Mouse (Mus musculus) cerebellum, postnatal 36 days (tissue): ENCODE results near the gene Pus7.
"Not testable (repeated sequence)": the region's sequence is repeated elsewhere in the genome, so short reads cannot be mapped to it uniquely, and the experiment has no call there.

Experiments used
- DNase-seq, 2 experiments: peaks; one replicate each; pipeline ENCODE4 v3.0.0; 2021 to 2022; ENCODE audit warnings: mixed read lengths in 2 of 2

Gene Pus7

GRCm38 (mm10) chr5:23755591-23755990 lies 27.9 kb downstream of the Pus7 start:
- DNase-seq: no peak

DNA sequence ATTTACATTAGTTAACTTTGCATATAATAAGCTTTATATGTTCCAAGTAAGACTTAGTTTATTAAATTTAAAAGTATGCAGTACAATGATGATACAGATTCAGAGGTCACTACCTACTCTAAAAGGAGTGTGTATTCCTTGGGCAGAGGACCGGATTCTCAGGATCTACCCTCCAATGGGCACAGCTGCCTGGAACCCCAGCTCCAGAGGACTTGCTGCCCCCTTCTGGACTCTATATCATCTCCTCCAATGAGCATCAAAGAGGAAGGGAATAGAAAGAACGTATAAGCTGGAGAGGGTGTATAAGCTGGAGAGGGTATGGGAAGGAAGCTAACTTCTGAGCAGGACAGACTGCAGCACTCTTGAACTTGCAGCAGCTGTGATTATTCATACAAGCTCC lies 33.6 kb downstream of the Pus7 start:
- DNase-seq: no peak

DNA sequence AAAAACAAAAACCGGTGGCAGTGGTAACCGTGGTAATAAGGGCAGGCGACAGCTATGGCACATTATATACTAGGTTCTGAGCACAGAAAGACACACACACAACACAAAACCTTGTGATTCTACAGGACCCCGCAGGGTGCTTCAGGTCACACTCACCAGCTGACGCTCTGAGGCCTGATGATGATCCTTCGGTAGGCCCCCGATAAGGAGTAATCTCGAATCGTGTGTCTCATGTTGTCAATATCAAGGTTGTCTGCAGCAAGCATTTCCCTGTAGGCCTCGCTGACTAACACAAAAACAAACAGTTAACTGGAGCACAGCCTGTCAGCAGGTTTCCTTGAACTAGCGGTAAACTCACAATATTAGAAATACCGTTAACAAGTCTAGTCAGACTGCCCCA lies 40.2 kb downstream of the Pus7 start:
- DNase-seq: no peak

DNA sequence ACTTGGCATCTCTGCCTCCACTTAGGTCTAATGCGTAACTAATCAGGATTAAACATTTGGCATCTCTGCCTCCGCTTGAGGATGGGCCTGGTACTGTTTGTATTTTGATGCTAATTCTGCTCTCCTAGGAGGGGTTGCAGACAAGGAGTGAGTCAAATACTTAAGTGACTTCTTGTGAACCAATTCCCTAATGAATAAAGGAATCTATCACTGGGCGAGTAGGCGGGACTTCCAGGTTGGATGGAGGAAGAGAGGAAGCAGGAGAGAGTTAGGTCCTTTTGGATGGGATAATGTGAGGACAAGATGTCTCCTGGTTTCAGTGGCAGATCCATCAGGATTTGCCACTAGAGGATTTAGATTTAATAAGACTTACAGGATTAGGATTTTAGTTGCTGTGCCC lies 46.4 kb downstream of the Pus7 start:
- no peak for DNase-seq

DNA sequence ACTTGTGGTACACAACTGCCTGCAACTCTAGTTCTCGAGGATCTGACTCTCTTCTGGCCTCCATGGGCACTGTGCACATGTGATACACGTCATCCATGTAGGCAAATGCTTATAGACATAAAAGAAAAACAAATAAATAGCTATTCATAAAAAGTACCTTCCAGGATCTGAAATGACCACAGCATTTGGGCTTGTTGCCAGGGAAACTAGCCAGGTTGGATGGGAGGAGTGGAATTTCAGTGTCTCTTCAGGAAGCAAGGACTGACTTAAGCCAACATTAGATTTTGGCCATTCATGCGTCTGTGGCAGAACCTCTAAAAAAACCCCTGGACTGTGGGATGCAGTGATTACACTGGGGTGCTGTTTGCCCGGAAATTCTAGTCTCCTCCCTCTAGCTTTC lies 47.1 kb downstream of the Pus7 start:
- no peak for DNase-seq

GRCm38 (mm10) chr5:23721956-23722355 lies 61.6 kb downstream of the Pus7 start:
- no peak for DNase-seq

- DNase-seq: no peak
These were observed 64.6 kb downstream of the Pus7 start for GRCm38 (mm10) chr5:23718881-23719328.

GRCm38 (mm10) chr5:23718182-23718534 lies 65.4 kb downstream of the Pus7 start:
- no peak for DNase-seq

DNA sequence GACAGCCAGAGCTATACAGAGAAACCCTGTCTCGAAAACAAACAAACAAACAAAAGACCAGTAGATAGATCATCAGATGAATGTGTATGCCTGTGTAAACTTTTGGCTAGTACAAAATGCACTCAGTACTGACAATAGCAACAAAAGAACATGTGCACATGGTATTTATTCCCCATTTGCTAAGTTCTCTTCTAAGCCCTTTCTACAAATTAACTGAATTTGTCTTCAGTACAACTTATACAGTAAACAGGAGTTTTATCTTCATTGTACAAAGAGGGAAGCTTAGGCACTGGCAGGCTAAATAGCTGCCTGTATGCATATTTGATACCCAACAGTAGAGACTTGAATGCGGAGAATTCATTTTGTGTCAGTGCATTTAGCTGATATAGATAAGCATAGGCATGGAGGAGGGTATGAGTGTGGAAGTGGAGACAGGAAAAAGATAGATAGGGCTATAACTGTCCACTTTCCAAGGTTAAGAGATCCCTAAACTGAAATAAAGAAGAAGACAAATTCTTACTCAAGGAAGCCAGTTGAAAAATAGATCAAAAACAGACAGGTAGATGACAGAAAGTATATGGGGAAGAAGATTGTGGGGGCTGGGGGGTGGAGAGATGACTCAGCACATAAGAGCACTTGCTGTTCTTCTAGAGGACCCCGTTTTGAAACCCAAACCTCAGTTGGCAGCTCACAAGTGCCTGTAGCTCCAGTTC lies 65.9 kb downstream of the Pus7 start:
- DNase-seq: no peak

- no peak for DNase-seq
These were observed 69.8 kb downstream of the Pus7 start for GRCm38 (mm10) chr5:23713401-23714335.

DNA sequence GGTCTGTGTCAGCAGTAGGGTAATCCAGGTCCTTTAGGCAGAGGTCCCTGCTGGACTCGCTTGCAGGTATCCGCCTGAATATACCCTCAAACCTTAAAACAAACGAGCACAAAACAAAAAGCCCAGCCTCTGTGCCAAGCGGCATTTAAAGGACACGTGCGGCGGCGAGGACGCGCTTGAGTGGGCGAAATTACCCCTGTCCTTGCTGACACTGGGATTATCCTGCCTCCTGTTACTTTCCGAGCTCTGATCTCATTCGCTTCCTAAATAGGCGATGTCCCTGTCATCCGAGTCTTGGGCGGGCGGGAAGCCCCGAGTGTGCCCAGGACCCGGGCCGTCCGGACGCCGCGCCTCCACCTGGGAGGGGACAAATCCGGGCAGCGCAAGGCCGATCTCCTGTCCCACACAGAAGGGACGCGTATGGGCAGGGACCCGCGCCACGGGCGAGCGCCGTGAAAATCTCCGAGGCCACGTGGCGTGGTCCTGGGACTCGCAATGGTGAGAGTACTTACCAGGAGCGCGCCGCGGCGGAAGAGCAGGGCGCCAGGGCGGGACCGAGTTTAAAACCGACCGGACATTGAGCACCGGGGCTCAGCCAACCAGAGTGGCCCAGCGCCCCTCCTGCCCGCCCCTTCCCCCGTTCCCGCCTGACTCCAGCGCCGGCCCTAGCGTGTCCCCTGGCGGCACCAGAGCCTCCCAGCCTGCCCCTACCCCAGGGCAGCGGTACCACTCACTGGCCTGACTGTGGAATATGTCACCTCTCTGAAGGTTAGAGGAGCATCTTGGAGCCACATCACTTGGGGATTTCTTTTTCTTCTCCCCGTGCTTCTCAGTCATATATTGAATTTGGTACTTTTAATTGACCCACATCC lies 71.1 kb downstream of the Pus7 start:
- DNase-seq: peak; percentile 72 to 78

DNA sequence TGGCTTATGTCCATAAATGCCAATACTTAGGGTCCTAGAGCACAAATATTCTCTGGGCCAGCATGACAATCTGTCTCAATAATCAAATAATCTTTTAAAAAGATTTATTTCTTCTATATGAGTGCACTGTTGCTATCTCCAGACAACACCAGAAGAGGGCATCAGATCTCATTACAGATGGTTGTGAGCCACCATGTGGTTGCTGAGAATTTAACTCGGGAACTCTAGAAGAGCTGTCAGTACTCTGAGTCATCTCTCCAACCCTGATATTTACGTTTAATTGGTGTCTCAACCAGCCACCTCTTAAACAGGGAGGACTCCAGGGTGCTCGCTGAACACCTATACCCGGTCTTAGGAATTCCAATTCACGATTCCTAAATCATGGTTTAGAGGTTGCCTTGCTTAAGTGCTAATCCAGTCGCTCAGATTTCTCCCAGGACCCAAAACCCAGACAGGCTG lies 71.8 kb downstream of the Pus7 start:
- DNase-seq: peak in 1 of 2 experiments; percentile 28

- DNase-seq: no peak
These were observed 72.3 kb downstream of the Pus7 start for GRCm38 (mm10) chr5:23711244-23711643.

- no peak for DNase-seq
These were observed 73.8 kb downstream of the Pus7 start for GRCm38 (mm10) chr5:23709661-23710060.

DNA sequence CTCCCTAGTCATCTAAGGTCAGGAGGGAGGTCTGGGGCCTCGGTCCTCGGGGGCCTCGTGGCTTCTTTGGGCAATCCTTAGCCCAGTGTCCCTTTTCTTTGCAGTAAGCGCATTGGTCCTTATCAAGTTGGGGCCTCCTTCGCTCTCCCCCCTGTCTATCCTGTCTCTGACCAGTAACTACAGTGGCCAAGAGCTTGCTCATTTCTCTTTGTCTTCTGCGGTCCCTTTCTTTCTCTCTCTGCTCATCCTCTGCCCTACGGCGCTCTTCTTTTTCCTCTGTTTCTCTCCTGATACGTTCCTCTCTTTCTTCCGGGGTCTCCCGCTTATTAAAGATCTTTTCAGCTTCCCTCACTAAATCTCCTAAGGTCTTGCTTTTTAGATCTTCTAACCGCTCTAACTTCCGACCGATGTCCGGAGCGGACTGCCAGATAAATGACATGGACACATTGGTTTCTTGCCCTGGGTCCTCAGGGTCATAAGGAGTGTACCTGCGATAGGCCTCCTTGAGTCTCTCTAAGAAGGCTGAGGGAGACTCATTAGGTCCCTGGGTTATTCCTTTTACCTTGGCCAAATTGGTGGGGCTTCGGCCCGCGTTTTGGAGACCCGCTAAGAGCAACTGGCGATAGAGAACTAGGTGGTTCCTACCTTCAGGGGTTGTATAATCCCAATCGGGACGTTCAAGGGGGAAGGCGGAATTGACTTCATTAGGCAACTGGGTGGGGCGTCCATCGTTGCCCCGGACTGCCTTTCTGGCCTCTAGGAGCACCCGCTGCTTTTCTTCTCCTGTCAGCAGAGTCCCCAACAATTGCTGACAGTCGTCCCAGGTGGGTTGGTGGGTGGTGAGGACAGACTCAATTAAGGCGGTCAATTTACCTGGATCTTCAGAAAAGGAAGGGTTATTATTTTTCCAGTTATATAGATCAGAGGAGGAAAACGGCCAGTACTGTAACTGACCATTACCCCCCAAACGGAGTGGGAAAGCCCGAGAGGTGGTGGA lies 76.6 kb downstream of the Pus7 start:
- not testable (repeated sequence) for DNase-seq

DNA sequence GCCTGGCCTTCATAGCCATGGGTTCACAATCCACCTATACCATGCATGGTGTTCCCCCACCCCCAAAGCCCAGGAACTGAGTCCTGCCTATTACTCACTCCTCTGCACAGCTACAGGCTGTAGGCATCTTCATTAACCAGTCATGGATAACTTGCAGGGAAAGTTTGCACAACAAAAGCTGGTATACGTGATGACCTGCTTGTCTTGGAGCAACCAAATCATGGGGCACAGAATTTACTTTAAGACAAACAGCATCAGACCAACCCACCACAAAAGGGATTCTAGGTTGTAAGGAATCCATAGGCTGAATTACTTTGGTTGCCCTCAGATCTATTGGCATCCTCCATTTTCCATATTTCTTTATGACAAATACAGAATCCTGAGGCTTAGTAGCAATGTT lies 86.1 kb downstream of the Pus7 start:
- no peak for DNase-seq
